Mouse (Mus musculus) ES-Bruce4 (cell line): Measurements from ENCODE around the gene Pitpnc1. TPM values are rescaled to one million over a fixed set of nuclear protein-coding genes. Genes with fewer than 3 reads are reported as not detected.
A peak's percentile ranks its signal among the peaks of the same experiment; 100 is the strongest.
"Not testable (repeated sequence)": the region's sequence is repeated elsewhere in the genome, so short reads cannot be mapped to it uniquely, and the experiment has no call there.

ENCODE experiments used
- H3K27ac ChIP-seq: 2 replicates; pipeline ENCODE4 v1.5.1; 2012; ENCODE audit warnings: low read length, inconsistent platforms; ENCODE audit not compliant: insufficient read depth
- H3K27me3 ChIP-seq: 2 replicates; pipeline ENCODE4 v1.6.1; 2012; ENCODE audit warnings: mild to moderate bottlenecking, low read length, inconsistent platforms; ENCODE audit not compliant: control insufficient read depth, poor library complexity, insufficient read depth, severe bottlenecking
- H3K36me3 ChIP-seq: 2 replicates; pipeline ENCODE4 v1.6.1; 2012; ENCODE audit warnings: inconsistent platforms, mild to moderate bottlenecking, low read length, moderate library complexity; ENCODE audit not compliant: control insufficient read depth, poor library complexity, insufficient read depth, severe bottlenecking
- H3K4me1 ChIP-seq: one replicate; pipeline ENCODE4 v1.8.1; 2011; ENCODE audit warnings: low read length; ENCODE audit not compliant: control insufficient read depth, insufficient read depth
- H3K4me3 ChIP-seq: 2 replicates; pipeline ENCODE4 v1.5.1; 2011; ENCODE audit warnings: low read depth, mild to moderate bottlenecking, low read length
- H3K9ac ChIP-seq: 2 replicates; pipeline ENCODE4 v1.6.1; 2012; ENCODE audit warnings: low read depth, mild to moderate bottlenecking, inconsistent platforms; ENCODE audit not compliant: poor library complexity, severe bottlenecking
- H3K9me3 ChIP-seq: replicated peaks from 2 replicates; pipeline ENCODE4 v1.6.1; 2012; ENCODE audit warnings: mild to moderate bottlenecking, low read length, inconsistent platforms; ENCODE audit not compliant: control insufficient read depth, poor library complexity, insufficient read depth, severe bottlenecking
- CTCF ChIP-seq: IDR thresholded peaks from one replicate; pipeline ENCODE4 v1.8.1; 2011; ENCODE audit warnings: low read depth, low read length
- EP300 ChIP-seq: IDR thresholded peaks from 2 replicates; pipeline ENCODE4 v1.6.1; 2011; ENCODE audit warnings: low read depth, low read length; ENCODE audit not compliant: insufficient read depth
- POLR2A ChIP-seq: IDR thresholded peaks from one replicate; pipeline ENCODE4 v1.8.1; 2011; ENCODE audit warnings: low read length; ENCODE audit not compliant: insufficient read depth
- polyA plus RNA-seq: library from polyadenylated mRNA; stranded (reverse); fragments of >200 nt; gene quantifications from 2 replicates; pipeline ENCODE4 v1.2.4, GENCODE M21; 2011; ENCODE audit warnings: low read depth; ENCODE audit not compliant: missing spikeins, insufficient read depth, insufficient read length

Pitpnc1 gene
- polyA plus RNA-seq, 1 experiment: 27.1 TPM

DNA sequence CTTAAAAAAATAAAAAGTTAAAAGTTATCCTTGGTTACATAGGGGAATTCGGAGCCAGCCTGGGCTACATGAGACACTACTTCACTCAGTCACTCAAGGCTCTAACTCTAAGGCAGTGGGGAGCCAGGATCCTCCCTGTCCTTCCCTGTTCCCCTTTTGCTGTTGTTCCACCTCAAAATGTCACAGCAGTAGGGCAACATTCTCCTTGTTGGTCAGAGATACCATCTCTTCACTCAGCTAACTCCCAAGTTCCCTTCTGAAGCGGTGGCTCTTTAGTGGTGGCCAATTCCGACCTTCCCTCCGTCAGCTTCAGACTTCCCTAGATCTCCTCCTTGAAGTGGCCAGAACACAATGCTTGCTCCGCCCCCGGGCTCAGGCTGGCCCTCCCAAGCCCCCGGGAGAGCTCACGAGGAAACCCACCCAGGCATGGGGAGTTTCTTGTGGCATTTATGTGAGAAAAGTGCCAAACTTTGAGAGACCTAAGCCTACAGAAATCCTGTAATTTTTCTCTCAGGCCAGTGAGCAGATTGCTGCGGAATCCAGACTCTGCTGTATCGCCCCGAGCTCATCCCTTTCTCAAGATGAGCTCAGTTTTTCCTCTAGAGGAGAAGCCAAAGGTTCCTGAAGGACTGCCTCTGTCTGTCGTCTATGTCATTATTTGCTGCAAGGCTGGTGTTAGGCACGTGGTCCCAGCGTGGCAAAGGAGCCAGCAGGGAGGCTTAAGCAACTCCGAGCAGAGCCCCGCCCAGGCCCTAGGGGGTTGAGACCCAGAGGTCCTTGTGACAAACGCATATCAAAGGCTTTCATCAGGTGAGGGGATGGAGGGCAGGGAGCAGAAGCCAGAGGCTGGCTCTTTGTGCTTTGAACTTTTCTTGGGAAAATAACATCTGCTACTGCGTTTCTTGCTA, 40.1 kb upstream of the Pitpnc1 start:
- peak overlapping the region; percentile 27 for H3K4me3 ChIP-seq
- no peaks in the 10 kb centered on the region for H3K36me3 ChIP-seq
- peak overlapping the region; percentile 45 for H3K9ac ChIP-seq
- peaks cover 2% of the 10 kb centered on the region for H3K4me1 ChIP-seq
- peak overlapping the region; percentile 96 for H3K27ac ChIP-seq
- peak; percentile 96 for TF ChIP-seq EP300
- TF ChIP-seq CTCF: no peak
- TF ChIP-seq POLR2A: no peak
- H3K9me3 ChIP-seq: no peaks in the 10 kb centered on the region
- H3K27me3 ChIP-seq: no peaks in the 10 kb centered on the region

DNA sequence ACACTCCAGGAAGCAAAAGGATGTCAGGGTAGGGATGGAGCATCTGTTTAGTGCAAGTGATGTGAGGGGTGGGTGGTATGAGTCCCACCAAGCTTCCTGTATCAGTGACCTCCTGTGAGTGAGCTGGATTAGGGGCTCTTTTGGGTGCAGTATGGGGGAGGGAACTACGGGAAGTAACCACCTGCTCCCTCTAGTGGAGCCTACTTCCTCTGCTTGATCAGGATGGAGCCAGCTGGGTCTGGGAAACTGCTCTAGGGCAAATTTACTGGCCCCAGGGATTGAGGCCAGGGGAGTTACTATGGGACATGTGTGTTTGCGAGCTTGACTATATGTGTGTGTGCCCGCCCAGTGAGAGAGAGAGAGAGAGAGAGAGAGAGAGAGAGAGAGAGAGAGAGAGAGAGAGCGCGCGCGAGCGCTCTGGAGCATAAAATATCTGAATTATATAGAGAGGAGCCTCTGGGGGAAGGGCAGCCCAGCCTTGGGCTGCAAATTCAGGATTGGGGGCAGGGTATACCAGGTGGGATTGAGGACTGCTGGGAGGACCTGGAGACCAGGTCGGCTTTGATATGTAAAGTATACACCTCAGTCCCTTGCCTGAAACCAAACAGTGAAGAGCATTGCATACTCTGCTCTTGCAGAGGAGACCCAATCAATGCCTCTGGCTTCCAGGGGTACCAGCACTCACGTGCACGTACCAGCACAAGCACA, 39.3 kb upstream of the Pitpnc1 start:
- Histone ChIP-seq H3K27me3 (no peaks in the 10 kb centered on the region), H3K4me1 (peaks cover 2% of the 10 kb centered on the region), H3K4me3 (peak overlapping the region; percentile 27; the same call in 1 of the 2 replicates), H3K9ac (peak overlapping the region; percentile 45; the same call in 1 of the 2 replicates), H3K27ac (peak overlapping the region; percentile 96), H3K36me3 (no peaks in the 10 kb centered on the region), H3K9me3 (no peaks in the 10 kb centered on the region)
- TF ChIP-seq CTCF: peak; percentile 37
- TF ChIP-seq EP300: peak; percentile 90
- no peak for TF ChIP-seq POLR2A

DNA sequence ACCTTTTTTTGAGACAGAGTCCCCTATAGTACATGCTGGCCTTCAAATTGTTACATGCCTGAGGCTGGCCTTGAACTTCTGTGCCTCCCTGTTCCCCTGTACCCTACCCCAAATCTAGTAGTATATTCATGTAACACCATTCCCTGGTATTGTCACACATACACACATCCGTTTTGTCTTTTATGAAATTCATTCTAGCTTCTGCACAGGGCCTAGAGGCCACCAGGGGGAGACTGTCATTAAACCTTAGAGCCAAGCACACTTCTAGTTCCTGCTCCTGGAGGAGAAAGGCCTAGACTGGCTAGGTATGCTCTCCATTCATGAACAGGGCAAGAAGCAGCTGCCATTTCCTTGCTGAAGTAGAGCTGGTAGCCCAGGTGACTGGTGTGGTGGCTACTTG, 35.8 kb upstream of the Pitpnc1 start:
- Histone ChIP-seq H3K4me3 (no peak overlapping the region), H3K4me1 (no peaks in the 10 kb centered on the region), H3K27ac (no peak overlapping the region), H3K27me3 (no peaks in the 10 kb centered on the region), H3K9ac (no peak overlapping the region), H3K9me3 (no peaks in the 10 kb centered on the region), H3K36me3 (no peaks in the 10 kb centered on the region)
- no peak for TF ChIP-seq EP300
- TF ChIP-seq POLR2A: peak; percentile 11
- TF ChIP-seq CTCF: peak; percentile 51

DNA sequence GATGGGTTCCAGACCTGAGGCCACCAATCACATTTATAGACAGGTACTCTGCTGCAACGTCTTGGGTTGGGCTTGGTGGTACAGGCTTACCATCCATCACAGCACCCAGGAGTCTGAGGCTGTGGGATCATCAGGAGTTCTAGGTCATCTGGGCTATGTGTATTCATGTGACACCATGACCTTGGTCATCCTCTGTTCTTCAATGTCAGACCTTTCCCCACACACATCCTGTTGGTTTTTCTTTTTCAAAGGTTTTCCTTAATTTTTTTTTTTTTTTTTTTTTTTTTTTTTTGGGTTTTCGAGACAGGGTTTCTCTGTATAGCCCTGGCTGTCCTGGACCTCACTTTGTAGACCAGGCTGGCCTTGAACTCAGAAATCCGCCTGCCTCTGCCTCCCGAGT, 33.9 kb upstream of the Pitpnc1 start:
- not testable (repeated sequence) for H3K36me3 ChIP-seq, H3K4me3 ChIP-seq, H3K27ac ChIP-seq, H3K27me3 ChIP-seq, H3K9me3 ChIP-seq, H3K4me1 ChIP-seq, H3K9ac ChIP-seq

DNA sequence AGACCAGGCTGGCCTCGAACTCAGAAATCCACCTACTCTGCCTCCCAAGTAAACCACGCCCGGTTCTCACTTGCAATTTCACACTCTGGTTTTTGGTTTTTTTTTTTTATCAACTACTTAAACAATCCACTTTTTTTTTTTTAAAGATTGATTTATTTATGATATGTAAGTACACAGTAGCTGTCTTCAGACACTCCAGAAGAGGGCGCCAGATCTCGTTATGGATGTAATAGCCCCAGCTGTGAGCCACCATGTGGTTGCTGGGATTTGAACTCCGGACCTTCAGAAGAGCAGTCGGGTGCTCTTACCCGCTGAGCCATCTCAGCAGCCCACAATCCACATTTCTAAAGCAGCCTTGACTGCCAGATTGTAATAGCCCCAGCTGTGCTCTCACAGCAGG, 32.3 kb upstream of the Pitpnc1 start:
- no peak overlapping the region for H3K9ac ChIP-seq
- TF ChIP-seq CTCF (peak; percentile 11), EP300 (no peak)
- H3K27me3 ChIP-seq: no peaks in the 10 kb centered on the region
- H3K27ac ChIP-seq: no peak overlapping the region
- no peaks in the 10 kb centered on the region for H3K9me3 ChIP-seq
- H3K4me1 ChIP-seq: no peaks in the 10 kb centered on the region
- peaks cover 2% of the 10 kb centered on the region; the same call in 1 of the 2 replicates for H3K36me3 ChIP-seq
- H3K4me3 ChIP-seq: no peak overlapping the region

DNA sequence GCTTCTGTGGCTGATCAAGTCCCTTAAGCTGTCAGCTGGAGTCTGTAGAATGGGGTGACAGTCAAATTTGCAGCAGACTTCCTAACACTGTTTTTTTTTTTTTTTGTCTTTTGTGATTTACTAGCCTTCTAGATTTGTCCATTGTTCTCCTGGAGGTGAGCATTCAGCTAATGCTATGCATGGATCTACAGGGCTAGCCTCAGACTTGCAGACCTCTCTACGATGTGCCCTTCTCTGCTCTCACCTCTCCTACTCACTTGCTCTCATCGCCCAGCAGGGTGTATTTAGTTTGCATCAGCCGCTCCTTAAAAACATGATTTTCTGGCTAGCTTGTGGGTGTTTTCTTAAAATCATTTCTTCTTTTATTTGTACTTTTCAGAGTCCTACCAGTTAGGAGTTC, 13.8 kb upstream of the Pitpnc1 start:
- Histone ChIP-seq H3K9ac (peak overlapping the region; percentile 24; the same call in 1 of the 2 replicates), H3K36me3 (peaks cover 41% of the 10 kb centered on the region), H3K4me3 (no peak overlapping the region), H3K4me1 (peaks cover 4% of the 10 kb centered on the region), H3K9me3 (no peaks in the 10 kb centered on the region), H3K27me3 (no peaks in the 10 kb centered on the region), H3K27ac (peak overlapping the region; percentile 81)
- TF ChIP-seq EP300 (no peak), CTCF (no peak), POLR2A (no peak)
